Mouse (Mus musculus): Measurements from ENCODE around the gene Adgrv1. TPM values are rescaled to one million over a fixed set of nuclear protein-coding genes. Genes with fewer than 3 reads are reported as not detected.
A peak's percentile ranks its signal among the peaks of the same experiment; 100 is the strongest.

The Adgrv1 gene
- polyA plus RNA-seq, 1 experiment from 2014 or later = 2.8 TPM

- ATAC-seq (ENCODE audit: insufficient number of reproducible peaks, insufficient read depth, low FRiP score, low read depth) = no peak
- 39% methylated on average over 1 of the region's 1 CpGs for WGBS
- H3K27me3 ChIP-seq (ENCODE audit: control insufficient read depth, insufficient read depth, low read length) = no peaks in the 10 kb centered on the region
- H3K4me2 ChIP-seq (replicated peaks; ENCODE audit: low read depth, low read length) = no peak overlapping the region
- no peaks in the 10 kb centered on the region for H3K4me1 ChIP-seq (ENCODE audit: control insufficient read depth, insufficient read depth, low read length)
- H3K36me3 ChIP-seq (ENCODE audit: control insufficient read depth, insufficient read depth, low read length) = no peaks in the 10 kb centered on the region
- H3K9ac ChIP-seq (replicated peaks; ENCODE audit: low read depth, low read length) = no peak overlapping the region
- H3K9me3 ChIP-seq (ENCODE audit: control insufficient read depth, low read depth, low read length) = no peaks in the 10 kb centered on the region
- no peak overlapping the region for H3K4me3 ChIP-seq (ENCODE audit: low read depth, low read length)
- H3K27ac ChIP-seq (ENCODE audit: low read length) = no peak overlapping the region
Measured at GRCm38 (mm10) chr13:81294106-81294505, 338.8 kb downstream of the Adgrv1 start.

GRCm38 (mm10) chr13:81282193-81282592 lies 350.8 kb downstream of the Adgrv1 start:
- 0 out of 2 replicates have a peak, but pooled peaks cover 6% of the 10 kb centered on the region for H3K4me1 ChIP-seq (ENCODE audit: control insufficient read depth, insufficient read depth, low read length)
- H3K4me2 ChIP-seq (replicated peaks; ENCODE audit: low read depth, low read length) = no peak overlapping the region
- ATAC-seq (ENCODE audit: insufficient number of reproducible peaks, insufficient read depth, low FRiP score, low read depth) = no peak
- no peak overlapping the region for H3K9ac ChIP-seq (replicated peaks; ENCODE audit: low read depth, low read length)
- WGBS = 73% methylated on average over 6 of the region's 6 CpGs
- H3K27me3 ChIP-seq (ENCODE audit: control insufficient read depth, insufficient read depth, low read length) = no peaks in the 10 kb centered on the region
- no peak overlapping the region for H3K27ac ChIP-seq (ENCODE audit: low read length)
- H3K9me3 ChIP-seq (ENCODE audit: control insufficient read depth, low read depth, low read length) = no peaks in the 10 kb centered on the region
- no peaks in the 10 kb centered on the region for H3K36me3 ChIP-seq (ENCODE audit: control insufficient read depth, insufficient read depth, low read length)
- no peak overlapping the region for H3K4me3 ChIP-seq (ENCODE audit: low read depth, low read length)

- Histone ChIP-seq H3K27me3 (ENCODE audit: control insufficient read depth, insufficient read depth, low read length) (no peaks in the 10 kb centered on the region), H3K4me1 (ENCODE audit: control insufficient read depth, insufficient read depth, low read length) (0 out of 2 replicates have a peak, but pooled peaks cover 6% of the 10 kb centered on the region), H3K36me3 (ENCODE audit: control insufficient read depth, insufficient read depth, low read length) (no peaks in the 10 kb centered on the region), H3K27ac (ENCODE audit: low read length) (no peak overlapping the region), H3K4me2 (replicated peaks; ENCODE audit: low read depth, low read length) (no peak overlapping the region), H3K9me3 (ENCODE audit: control insufficient read depth, low read depth, low read length) (no peaks in the 10 kb centered on the region), H3K9ac (replicated peaks; ENCODE audit: low read depth, low read length) (no peak overlapping the region), H3K4me3 (ENCODE audit: low read depth, low read length) (no peak overlapping the region)
- no peak for ATAC-seq (ENCODE audit: insufficient number of reproducible peaks, insufficient read depth, low FRiP score, low read depth)
- WGBS = 87% methylated on average over 1 of the region's 1 CpGs
Measured at GRCm38 (mm10) chr13:81280650-81281229, 352.2 kb downstream of the Adgrv1 start.

GRCm38 (mm10) chr13:81279351-81279736 lies 353.6 kb downstream of the Adgrv1 start:
- ATAC-seq (ENCODE audit: insufficient number of reproducible peaks, insufficient read depth, low FRiP score, low read depth) = 0 out of 2 replicates have a peak, but pooled peaks have one; percentile 33
- Histone ChIP-seq H3K4me2 (replicated peaks; ENCODE audit: low read depth, low read length) (no peak overlapping the region), H3K27me3 (ENCODE audit: control insufficient read depth, insufficient read depth, low read length) (no peaks in the 10 kb centered on the region), H3K9ac (replicated peaks; ENCODE audit: low read depth, low read length) (no peak overlapping the region), H3K4me1 (ENCODE audit: control insufficient read depth, insufficient read depth, low read length) (0 out of 2 replicates have a peak, but pooled peaks cover 6% of the 10 kb centered on the region), H3K27ac (ENCODE audit: low read length) (peak overlapping the region; percentile 58; the same call in 1 of the 2 replicates), H3K9me3 (ENCODE audit: control insufficient read depth, low read depth, low read length) (no peaks in the 10 kb centered on the region), H3K36me3 (ENCODE audit: control insufficient read depth, insufficient read depth, low read length) (no peaks in the 10 kb centered on the region), H3K4me3 (ENCODE audit: low read depth, low read length) (no peak overlapping the region)
- 46% methylated on average over 5 of the region's 5 CpGs for WGBS

- 0 out of 2 replicates have a peak, but pooled peaks have one; percentile 23 for ATAC-seq (ENCODE audit: insufficient number of reproducible peaks, insufficient read depth, low FRiP score, low read depth)
- H3K9ac ChIP-seq (replicated peaks; ENCODE audit: low read depth, low read length) = no peak overlapping the region
- WGBS = 42% methylated on average over 2 of the region's 2 CpGs
- H3K36me3 ChIP-seq (ENCODE audit: control insufficient read depth, insufficient read depth, low read length) = no peaks in the 10 kb centered on the region
- H3K9me3 ChIP-seq (ENCODE audit: control insufficient read depth, low read depth, low read length) = no peaks in the 10 kb centered on the region
- H3K4me2 ChIP-seq (replicated peaks; ENCODE audit: low read depth, low read length) = no peak overlapping the region
- H3K27me3 ChIP-seq (ENCODE audit: control insufficient read depth, insufficient read depth, low read length) = no peaks in the 10 kb centered on the region
- no peak overlapping the region for H3K4me3 ChIP-seq (ENCODE audit: low read depth, low read length)
- 0 out of 2 replicates have a peak, but pooled peaks cover 6% of the 10 kb centered on the region for H3K4me1 ChIP-seq (ENCODE audit: control insufficient read depth, insufficient read depth, low read length)
- H3K27ac ChIP-seq (ENCODE audit: low read length) = peak overlapping the region; percentile 58; the same call in 1 of the 2 replicates
Measured at GRCm38 (mm10) chr13:81278669-81279350, 354.1 kb downstream of the Adgrv1 start.

GRCm38 (mm10) chr13:81273837-81274236 lies 359.1 kb downstream of the Adgrv1 start:
- Histone ChIP-seq H3K9ac (replicated peaks; ENCODE audit: low read depth, low read length) (no peak overlapping the region), H3K4me3 (ENCODE audit: low read depth, low read length) (no peak overlapping the region), H3K4me2 (replicated peaks; ENCODE audit: low read depth, low read length) (no peak overlapping the region), H3K27me3 (ENCODE audit: control insufficient read depth, insufficient read depth, low read length) (no peaks in the 10 kb centered on the region), H3K27ac (ENCODE audit: low read length) (no peak overlapping the region), H3K4me1 (ENCODE audit: control insufficient read depth, insufficient read depth, low read length) (no peaks in the 10 kb centered on the region), H3K9me3 (ENCODE audit: control insufficient read depth, low read depth, low read length) (no peaks in the 10 kb centered on the region), H3K36me3 (ENCODE audit: control insufficient read depth, insufficient read depth, low read length) (no peaks in the 10 kb centered on the region)
- ATAC-seq (ENCODE audit: insufficient number of reproducible peaks, insufficient read depth, low FRiP score, low read depth) = no peak
- WGBS = 91% methylated on average over 1 of the region's 1 CpGs

GRCm38 (mm10) chr13:81270396-81270795 lies 362.6 kb downstream of the Adgrv1 start:
- WGBS = 80% methylated on average over 6 of the region's 6 CpGs
- Histone ChIP-seq H3K9me3 (ENCODE audit: control insufficient read depth, low read depth, low read length) (no peaks in the 10 kb centered on the region), H3K4me2 (replicated peaks; ENCODE audit: low read depth, low read length) (no peak overlapping the region), H3K36me3 (ENCODE audit: control insufficient read depth, insufficient read depth, low read length) (no peaks in the 10 kb centered on the region), H3K27me3 (ENCODE audit: control insufficient read depth, insufficient read depth, low read length) (no peaks in the 10 kb centered on the region), H3K9ac (replicated peaks; ENCODE audit: low read depth, low read length) (no peak overlapping the region), H3K4me3 (ENCODE audit: low read depth, low read length) (no peak overlapping the region), H3K4me1 (ENCODE audit: control insufficient read depth, insufficient read depth, low read length) (no peaks in the 10 kb centered on the region), H3K27ac (ENCODE audit: low read length) (no peak overlapping the region)
- no peak for ATAC-seq (ENCODE audit: insufficient number of reproducible peaks, insufficient read depth, low FRiP score, low read depth)

- Histone ChIP-seq H3K36me3 (ENCODE audit: control insufficient read depth, insufficient read depth, low read length) (no peaks in the 10 kb centered on the region), H3K27me3 (ENCODE audit: control insufficient read depth, insufficient read depth, low read length) (no peaks in the 10 kb centered on the region), H3K9ac (replicated peaks; ENCODE audit: low read depth, low read length) (no peak overlapping the region), H3K4me1 (ENCODE audit: control insufficient read depth, insufficient read depth, low read length) (no peaks in the 10 kb centered on the region), H3K9me3 (ENCODE audit: control insufficient read depth, low read depth, low read length) (no peaks in the 10 kb centered on the region), H3K27ac (ENCODE audit: low read length) (no peak overlapping the region), H3K4me3 (ENCODE audit: low read depth, low read length) (no peak overlapping the region), H3K4me2 (replicated peaks; ENCODE audit: low read depth, low read length) (no peak overlapping the region)
- no peak for ATAC-seq (ENCODE audit: insufficient number of reproducible peaks, insufficient read depth, low FRiP score, low read depth)
- 76% methylated on average over 6 of the region's 6 CpGs for WGBS
Measured at GRCm38 (mm10) chr13:81269056-81269455, 363.9 kb downstream of the Adgrv1 start.

All from stomach, embryonic 14.5 days (tissue).